Mouse (Mus musculus) layer of hippocampus, postnatal 36 days (tissue): ENCODE measurements around the gene Stim1. TPM values are rescaled to one million over a fixed set of nuclear protein-coding genes. Genes with fewer than 3 reads are reported as not detected.
A peak's percentile ranks its signal among the peaks of the same experiment; 100 is the strongest.
"Not testable (repeated sequence)": the region's sequence is repeated elsewhere in the genome, so short reads cannot be mapped to it uniquely, and the experiment has no call there.

Experiments
- DNase-seq, 2 experiments: peaks; one replicate each; pipeline ENCODE4 v3.0.0; 2022
- total RNA-seq, 2 experiments: library from RNA; stranded (reverse); gene quantifications; 2 replicates each; pipeline ENCODE4 v1.2.3; 2021

Stim1 gene
- total RNA-seq, 2 experiments from 2014 or later = 66.1 to 67.8 TPM

GRCm38 (mm10) chr7:102249896-102250630 lies 17.5 kb upstream of the Stim1 start:
- DNase-seq = peak in 1 of 2 experiments; percentile 57

- DNase-seq = peak; percentile 84 to 86
Observed at GRCm38 (mm10) chr7:102250631-102251214, 16.9 kb upstream of the Stim1 start.

GRCm38 (mm10) chr7:102253631-102254030 lies 14.0 kb upstream of the Stim1 start:
- DNase-seq = no peak

- no peak for DNase-seq
Observed at GRCm38 (mm10) chr7:102255954-102256353, 11.7 kb upstream of the Stim1 start, which contains the start of gene Rhog. Rhog (minus strand) TSS chr7:102256054.

GRCm38 (mm10) chr7:102256636-102257035 lies 11.0 kb upstream of the Stim1 start:
- DNase-seq = no peak

- peak; percentile 68 for DNase-seq
Observed at GRCm38 (mm10) chr7:102258189-102258588, 9.4 kb upstream of the Stim1 start.

GRCm38 (mm10) chr7:102258753-102259152 lies 8.9 kb upstream of the Stim1 start:
- no peak for DNase-seq

GRCm38 (mm10) chr7:102259716-102260479 lies 7.7 kb upstream of the Stim1 start:
- no peak for DNase-seq

GRCm38 (mm10) chr7:102260518-102260917 lies 7.1 kb upstream of the Stim1 start:
- DNase-seq = no peak

GRCm38 (mm10) chr7:102263020-102263419 lies 4.6 kb upstream of the Stim1 start:
- DNase-seq = no peak

GRCm38 (mm10) chr7:102266021-102266400 lies 1.6 kb upstream of the Stim1 start:
- not testable (repeated sequence) for DNase-seq

- DNase-seq = no peak
Observed at GRCm38 (mm10) chr7:102266401-102267042, 1.1 kb upstream of the Stim1 start.

- peak; percentile 93 to 94 for DNase-seq
Observed at GRCm38 (mm10) chr7:102267113-102267579, 460 bp upstream of the Stim1 start.

- DNase-seq = no peak
Observed at GRCm38 (mm10) chr7:102268395-102268748, 766 bp downstream of the Stim1 start.

GRCm38 (mm10) chr7:102272422-102272948 lies 4.9 kb downstream of the Stim1 start:
- no peak for DNase-seq

- no peak for DNase-seq
Observed at GRCm38 (mm10) chr7:102281403-102281802, 13.8 kb downstream of the Stim1 start.

- no peak for DNase-seq
Observed at GRCm38 (mm10) chr7:102282261-102282660, 14.7 kb downstream of the Stim1 start.

- DNase-seq = no peak
Observed at GRCm38 (mm10) chr7:102289466-102289865, 21.9 kb downstream of the Stim1 start.

GRCm38 (mm10) chr7:102292228-102292627 lies 24.6 kb downstream of the Stim1 start:
- no peak for DNase-seq

- no peak for DNase-seq
Observed at GRCm38 (mm10) chr7:102293234-102293633, 25.6 kb downstream of the Stim1 start.

- no peak for DNase-seq
Observed at GRCm38 (mm10) chr7:102300761-102301160, 33.2 kb downstream of the Stim1 start.

GRCm38 (mm10) chr7:102302471-102302870 lies 34.9 kb downstream of the Stim1 start:
- DNase-seq = no peak
